Mouse (Mus musculus) stomach, postnatal 0 days (tissue): Measurements from ENCODE around the gene Tcstv1.
"Not testable (repeated sequence)": the region's sequence is repeated elsewhere in the genome, so short reads cannot be mapped to it uniquely, and the experiment has no call there.

Experiments
- CTCF ChIP-seq: IDR thresholded peaks from 2 replicates; pipeline ENCODE4 v1.5.1; 2016; ENCODE audit warnings: antibody characterized with exemption, low read depth, mild to moderate bottlenecking, moderate library complexity
- EP300 ChIP-seq: optimal IDR thresholded peaks from 2 replicates; pipeline ENCODE3; 2016; ENCODE audit warnings: antibody characterized with exemption

- not testable (repeated sequence) for TF ChIP-seq CTCF, EP300
Measured at GRCm38 (mm10) chr13:119916449-119916848, 21.9 kb upstream of the Tcstv1 start.
